Mouse (Mus musculus) effector memory CD4-positive, alpha-beta T cell, adult 5 months (primary cell): Measurements from ENCODE around the gene Cyp4a14. TPM values are rescaled to one million over a fixed set of nuclear protein-coding genes. Genes with fewer than 3 reads are reported as not detected.

Experiments
- polyA plus RNA-seq: library from polyadenylated mRNA; unstranded; fragments of 100-300 nt; shearing (Covaris generic); gene quantifications from one replicate; pipeline ENCODE4 v1.2.1, GENCODE M21; 2017

Cyp4a14 gene
- polyA plus RNA-seq = not detected

GRCm38 (mm10) chr4:115496001-115496400 is at the start of gene Cyp4a14:
Cyp4a14 (minus strand) TSS chr4:115496142.

DNA sequence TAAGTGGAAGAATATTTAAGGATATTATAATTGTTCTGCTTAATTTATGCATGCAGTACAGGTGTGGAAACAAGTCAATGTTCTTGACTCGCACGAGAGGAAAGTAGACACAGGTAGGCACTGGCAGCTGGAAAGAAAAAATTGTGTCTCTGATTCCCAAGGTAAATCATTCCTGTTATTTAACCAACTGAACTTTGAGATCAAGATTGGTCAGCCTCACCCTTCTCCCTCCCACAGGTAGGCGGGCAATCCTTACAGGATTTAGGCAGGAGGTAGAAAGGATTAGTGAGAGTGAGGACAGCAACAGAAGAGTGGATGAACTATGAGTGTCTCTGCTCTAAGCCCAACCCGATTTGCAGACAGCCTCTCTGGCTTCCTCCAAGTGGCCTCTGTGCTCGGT is 22.1 kb upstream of the Cyp4a14 start, which contains the start of gene Cyp4a10:
TSS of gene Cyp4a10 (plus strand) at position 265 of the 400 bp plus-strand sequence.

GRCm38 (mm10) chr4:115452304-115452703 is 43.6 kb downstream of the Cyp4a14 start, which contains the start of gene Cyp4a30b:
Cyp4a30b (plus strand) TSS chr4:115452604.

Other genes with a start within 250 kb of the Cyp4a14 start
- gene Cyp4a12a, start 197.1 kb downstream of the Cyp4a14 start, polyA plus RNA-seq = not detected
- gene Cyp4a12b, start 84.5 kb downstream of the Cyp4a14 start, polyA plus RNA-seq = not detected
- not detected for gene Cyp4a30b, start 43.5 kb downstream of the Cyp4a14 start, polyA plus RNA-seq
- not detected for gene Cyp4a10, start 22.1 kb upstream of the Cyp4a14 start, polyA plus RNA-seq
- gene Cyp4a31, start 67.5 kb upstream of the Cyp4a14 start, polyA plus RNA-seq = not detected
- not detected for gene Cyp4a32, start 104.8 kb upstream of the Cyp4a14 start, polyA plus RNA-seq
- gene Cyp4b1, start 151.6 kb upstream of the Cyp4a14 start, polyA plus RNA-seq = not detected
- gene Efcab14, start 241.6 kb upstream of the Cyp4a14 start, polyA plus RNA-seq = 41.2 TPM